Mouse (Mus musculus) bone marrow, adult 2 months (tissue): ENCODE data around the gene Nav1.

ENCODE experiments used
- CTCF ChIP-seq: fragments of 200-500 bp; IDR thresholded peaks from 2 replicates; pipeline ENCODE4 v1.5.1; 2011; ENCODE audit warnings: low read length, control low read depth; ENCODE audit not compliant: control insufficient read depth, insufficient read depth
- POLR2A ChIP-seq: fragments of 200-500 bp; IDR thresholded peaks from 2 replicates; pipeline ENCODE4 v1.6.1; 2011; ENCODE audit warnings: low read depth, mild to moderate bottlenecking, control low read depth, low read length, borderline replicate concordance; ENCODE audit not compliant: control insufficient read depth

DNA sequence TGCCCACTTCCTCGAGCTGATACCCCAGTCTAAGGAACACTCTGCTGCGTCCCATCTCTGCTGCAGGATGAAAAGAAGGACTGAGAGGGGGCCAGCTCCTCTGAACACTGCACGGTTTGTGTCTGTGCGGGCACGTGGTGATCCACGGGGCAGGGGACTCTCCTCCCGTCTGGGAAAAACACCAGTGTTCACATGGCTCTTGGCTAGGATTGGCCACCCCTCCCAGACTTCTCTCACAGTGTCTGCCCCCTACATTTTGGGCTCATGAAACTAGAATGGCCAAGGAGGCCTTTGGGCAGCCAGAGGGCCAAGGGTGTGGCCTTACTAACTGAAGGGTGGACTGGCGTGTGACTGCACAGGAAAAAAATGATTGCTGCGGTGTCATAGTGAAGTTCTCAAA is 125.4 kb downstream of the Nav1 start:
- no peak for TF ChIP-seq POLR2A
- TF ChIP-seq CTCF: no peak
